Mouse (Mus musculus) embryo, embryonic 9.5 days (tissue): ENCODE measurements around the gene Mrps27.

ENCODE experiments used
- DNase-seq: peaks from one replicate; pipeline ENCODE4 v3.0.0-alpha.2; 2017; ENCODE audit errors: extremely low spot score

The Mrps27 gene

GRCm38 (mm10) chr13:99387901-99388811, 43.6 kb downstream of the Mrps27 start:
- no peak for DNase-seq

- DNase-seq = no peak
These were observed 46.8 kb downstream of the Mrps27 start for GRCm38 (mm10) chr13:99391417-99391816.

- DNase-seq = no peak
These were observed 48.5 kb downstream of the Mrps27 start for GRCm38 (mm10) chr13:99393128-99393527.

- no peak for DNase-seq
These were observed 50.1 kb downstream of the Mrps27 start for GRCm38 (mm10) chr13:99394694-99395093.

GRCm38 (mm10) chr13:99395531-99395930, 50.9 kb downstream of the Mrps27 start:
- DNase-seq = no peak

GRCm38 (mm10) chr13:99397228-99397627, 52.6 kb downstream of the Mrps27 start:
- no peak for DNase-seq

- DNase-seq = no peak
These were observed 53.6 kb downstream of the Mrps27 start for GRCm38 (mm10) chr13:99398149-99398701.

GRCm38 (mm10) chr13:99399373-99399772, 54.8 kb downstream of the Mrps27 start:
- no peak for DNase-seq

GRCm38 (mm10) chr13:99409216-99409615, 64.6 kb downstream of the Mrps27 start:
- DNase-seq = no peak

GRCm38 (mm10) chr13:99410611-99411515, 66.3 kb downstream of the Mrps27 start:
- DNase-seq = no peak

- no peak for DNase-seq
These were observed 67.2 kb downstream of the Mrps27 start for GRCm38 (mm10) chr13:99411761-99412160.

GRCm38 (mm10) chr13:99412477-99413080, 68.0 kb downstream of the Mrps27 start:
- no peak for DNase-seq

GRCm38 (mm10) chr13:99413481-99414351, 69.1 kb downstream of the Mrps27 start:
- peak; percentile 62 for DNase-seq

GRCm38 (mm10) chr13:99414352-99414742, 69.8 kb downstream of the Mrps27 start:
- no peak for DNase-seq

GRCm38 (mm10) chr13:99416601-99417000, 72.0 kb downstream of the Mrps27 start:
- DNase-seq = no peak

- no peak for DNase-seq
These were observed 79.0 kb downstream of the Mrps27 start for GRCm38 (mm10) chr13:99423581-99423980.

GRCm38 (mm10) chr13:99433068-99434008, 88.8 kb downstream of the Mrps27 start:
- no peak for DNase-seq

- no peak for DNase-seq
These were observed 89.9 kb downstream of the Mrps27 start for GRCm38 (mm10) chr13:99434494-99434893.

- no peak for DNase-seq
These were observed 92.5 kb downstream of the Mrps27 start for GRCm38 (mm10) chr13:99437051-99437450.

- DNase-seq = no peak
These were observed 94.8 kb downstream of the Mrps27 start for GRCm38 (mm10) chr13:99439357-99439756.
